Mouse (Mus musculus): ENCODE results near the gene Map2k7.

The Map2k7 gene

GRCm38 (mm10) chr8:4259125-4259804 is 20.7 kb downstream of the Map2k7 start, which contains the start of gene Ctxn1:
Gene Ctxn1 (minus strand): TSS chr8:4259274.
- DNase-seq (ENCODE audit: low spot score in 2 of 2), result peak; percentile 86 to 91

- no peak for DNase-seq (ENCODE audit: low spot score in 2 of 2)
Measured at GRCm38 (mm10) chr8:4259805-4260170, 21.2 kb downstream of the Map2k7 start.

GRCm38 (mm10) chr8:4263105-4263791 is 24.7 kb downstream of the Map2k7 start:
- peak in 1 of 2 experiments; percentile 20 for DNase-seq (ENCODE audit: low spot score in 2 of 2)

GRCm38 (mm10) chr8:4265160-4265914 is 26.8 kb downstream of the Map2k7 start:
- DNase-seq (ENCODE audit: low spot score in 2 of 2), result no peak

- DNase-seq (ENCODE audit: low spot score in 2 of 2), result no peak
Measured at GRCm38 (mm10) chr8:4267627-4268026, 29.1 kb downstream of the Map2k7 start.

GRCm38 (mm10) chr8:4269609-4270008 is 31.1 kb downstream of the Map2k7 start:
- no peak for DNase-seq (ENCODE audit: low spot score in 2 of 2)

- peak; percentile 92 for DNase-seq (ENCODE audit: low spot score in 2 of 2)
Measured at GRCm38 (mm10) chr8:4275275-4276110, 37.0 kb downstream of the Map2k7 start, which contains the start of gene Timm44. Gene Timm44 (minus strand): TSS chr8:4275913.

GRCm38 (mm10) chr8:4276111-4276465 is 37.5 kb downstream of the Map2k7 start:
- DNase-seq (ENCODE audit: low spot score in 2 of 2), result no peak

GRCm38 (mm10) chr8:4292738-4293137 is 54.2 kb downstream of the Map2k7 start:
- DNase-seq (ENCODE audit: low spot score in 2 of 2), result no peak

All from frontal cortex, postnatal 14 days (tissue).